Mouse (Mus musculus) brown adipose tissue, adult 24 weeks (tissue): ENCODE measurements around the gene Aurkb. TPM values are rescaled to one million over a fixed set of nuclear protein-coding genes. Genes with fewer than 3 reads are reported as not detected.
"Not testable (repeated sequence)": the region's sequence is repeated elsewhere in the genome, so short reads cannot be mapped to it uniquely, and the experiment has no call there.

ENCODE experiments used
- H3K27ac ChIP-seq: fragments of 200-500 bp; replicated peaks from 2 replicates; pipeline ENCODE4 v1.5.1; 2012; ENCODE audit warnings: low read depth, mild to moderate bottlenecking, low read length
- H3K4me1 ChIP-seq: fragments of 200-500 bp; 2 replicates; pipeline ENCODE4 v1.6.1; 2012; ENCODE audit warnings: low read length, mixed read lengths; ENCODE audit not compliant: control insufficient read depth, insufficient read depth, insufficient read length
- H3K4me3 ChIP-seq: fragments of 200-500 bp; 2 replicates; pipeline ENCODE4 v1.5.1; 2012; ENCODE audit warnings: low read depth, mild to moderate bottlenecking, low read length, moderate library complexity; ENCODE audit not compliant: insufficient read depth
- polyA plus RNA-seq: library from polyadenylated mRNA; stranded (reverse); fragments of >200 nt; gene quantifications from 2 replicates; pipeline ENCODE4 v1.2.4, GENCODE M21; 2012; ENCODE audit not compliant: missing spikeins, insufficient read depth, insufficient read length

Gene Aurkb
- polyA plus RNA-seq, 1 experiment = not detected

- H3K4me3 ChIP-seq = no peak overlapping the region
- H3K27ac ChIP-seq = no peak overlapping the region
Measured at GRCm38 (mm10) chr11:69091566-69092385, 46.3 kb downstream of the Aurkb start.

GRCm38 (mm10) chr11:69092386-69092751 is 46.9 kb downstream of the Aurkb start:
- Histone ChIP-seq H3K4me1 (peaks cover 11% of the 10 kb centered on the region; the same call in 1 of the 2 replicates), H3K4me3 (no peak overlapping the region), H3K27ac (no peak overlapping the region)

More at GRCm38 (mm10) chr11:69091566-69092385, 46.3 kb downstream of the Aurkb start:
- H3K4me1 ChIP-seq = peaks cover 11% of the 10 kb centered on the region; the same call in 1 of the 2 replicates

GRCm38 (mm10) chr11:69092871-69093270 is 47.4 kb downstream of the Aurkb start:
- Histone ChIP-seq H3K4me3 (no peak overlapping the region), H3K27ac (no peak overlapping the region), H3K4me1 (peaks cover 11% of the 10 kb centered on the region; the same call in 1 of the 2 replicates)

- H3K4me3 ChIP-seq, H3K27ac ChIP-seq: not testable (repeated sequence)
- peaks cover 17% of the 10 kb centered on the region for H3K4me1 ChIP-seq
Measured at GRCm38 (mm10) chr11:69093856-69094255, 48.4 kb downstream of the Aurkb start.

GRCm38 (mm10) chr11:69094697-69095429 is 49.4 kb downstream of the Aurkb start, which contains the start of gene Per1:
TSS of gene Per1 (plus strand) at chr11:69095217.
- H3K27ac ChIP-seq = peak within 1 kb of the TSS; percentile 99
- H3K4me3 ChIP-seq = peak within 1 kb of the TSS; percentile 68
- H3K4me1 ChIP-seq = peaks cover 11% of the 10 kb centered on the region

GRCm38 (mm10) chr11:69095511-69096231 is 50.2 kb downstream of the Aurkb start:
- H3K27ac ChIP-seq = peak overlapping the region; percentile 99
- H3K4me1 ChIP-seq = peaks cover 6% of the 10 kb centered on the region
- peak overlapping the region; percentile 68 for H3K4me3 ChIP-seq

GRCm38 (mm10) chr11:69096360-69096986 is 51.0 kb downstream of the Aurkb start:
- H3K4me1 ChIP-seq = peaks cover 6% of the 10 kb centered on the region
- peak overlapping the region; percentile 99 for H3K27ac ChIP-seq
- peak overlapping the region; percentile 68 for H3K4me3 ChIP-seq

- H3K27ac ChIP-seq = peak overlapping the region; percentile 100
- peaks cover 6% of the 10 kb centered on the region for H3K4me1 ChIP-seq
- peak overlapping the region; percentile 68 for H3K4me3 ChIP-seq
Measured at GRCm38 (mm10) chr11:69096987-69097900, 51.8 kb downstream of the Aurkb start.

- Histone ChIP-seq H3K27ac (peak overlapping the region; percentile 100), H3K4me3 (no peak overlapping the region), H3K4me1 (peaks cover 6% of the 10 kb centered on the region)
Measured at GRCm38 (mm10) chr11:69098039-69098761, 52.8 kb downstream of the Aurkb start.

- Histone ChIP-seq H3K4me1 (peaks cover 6% of the 10 kb centered on the region), H3K4me3 (peak overlapping the region; percentile 65), H3K27ac (peak overlapping the region; percentile 100)
Measured at GRCm38 (mm10) chr11:69098762-69099091, 53.3 kb downstream of the Aurkb start.

- Histone ChIP-seq H3K27ac (peak overlapping the region; percentile 100), H3K4me1 (peaks cover 6% of the 10 kb centered on the region), H3K4me3 (peak overlapping the region; percentile 65)
Measured at GRCm38 (mm10) chr11:69099177-69099914, 53.9 kb downstream of the Aurkb start.

- peak overlapping the region; percentile 100 for H3K27ac ChIP-seq
- H3K4me3 ChIP-seq = peak overlapping the region; percentile 65
- H3K4me1 ChIP-seq = peaks cover 6% of the 10 kb centered on the region
Measured at GRCm38 (mm10) chr11:69099915-69100345, 54.5 kb downstream of the Aurkb start.
